Mouse (Mus musculus): ENCODE results near the gene Aqp12. TPM values are rescaled to one million over a fixed set of nuclear protein-coding genes. Genes with fewer than 3 reads are reported as not detected.

Gene Aqp12
- polyA plus RNA-seq, 1 experiment: not detected

- no peak overlapping the region for H3K4me3 ChIP-seq (ENCODE audit: insufficient read depth, low read length)
- H3K27ac ChIP-seq (ENCODE audit: insufficient read depth, low read length): no peak overlapping the region
- no peak for TF ChIP-seq CTCF (IDR thresholded peaks at IDR 0.05; ENCODE audit: borderline replicate concordance, insufficient read depth, low read length)
- H3K4me1 ChIP-seq (ENCODE audit: control insufficient read depth, insufficient read depth, low read length): no peaks in the 10 kb centered on the region
Observed at GRCm38 (mm10) chr1:92981056-92981845, 24.9 kb upstream of the Aqp12 start.

GRCm38 (mm10) chr1:92982931-92983605, 23.1 kb upstream of the Aqp12 start:
- Histone ChIP-seq H3K4me1 (ENCODE audit: control insufficient read depth, insufficient read depth, low read length) (no peaks in the 10 kb centered on the region), H3K27ac (ENCODE audit: insufficient read depth, low read length) (no peak overlapping the region), H3K4me3 (ENCODE audit: insufficient read depth, low read length) (no peak overlapping the region)
- TF ChIP-seq CTCF (IDR thresholded peaks at IDR 0.05; ENCODE audit: borderline replicate concordance, insufficient read depth, low read length) (no peak), POLR2A (IDR thresholded peaks at IDR 0.05; ENCODE audit: low read depth, low read length) (no peak)

DNA sequence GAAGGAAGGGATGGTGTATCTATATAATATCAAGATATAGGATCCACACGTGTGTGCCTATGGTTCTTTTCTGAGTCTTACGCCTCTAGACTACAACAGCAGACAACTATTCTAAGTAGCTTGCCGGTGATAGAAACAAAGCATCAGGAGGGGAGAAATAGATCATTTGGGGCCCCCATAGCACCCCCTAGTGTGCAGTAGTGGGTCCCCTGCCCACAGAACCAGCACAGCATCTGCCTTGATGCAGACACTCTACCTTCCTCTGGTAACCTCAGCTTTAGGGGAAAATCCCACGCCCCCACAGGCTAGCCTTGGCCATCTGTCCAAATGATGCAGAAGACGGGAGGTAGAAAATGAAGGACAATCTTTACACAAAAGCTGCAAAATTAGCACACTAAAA, 21.1 kb upstream of the Aqp12 start:
- TF ChIP-seq POLR2A (IDR thresholded peaks at IDR 0.05; ENCODE audit: low read depth, low read length): no peak
- no peak for TF ChIP-seq CTCF (IDR thresholded peaks at IDR 0.05; ENCODE audit: borderline replicate concordance, insufficient read depth, low read length)
- Histone ChIP-seq H3K4me3 (ENCODE audit: insufficient read depth, low read length) (no peak overlapping the region), H3K27ac (ENCODE audit: insufficient read depth, low read length) (no peak overlapping the region), H3K4me1 (ENCODE audit: control insufficient read depth, insufficient read depth, low read length) (no peaks in the 10 kb centered on the region)

DNA sequence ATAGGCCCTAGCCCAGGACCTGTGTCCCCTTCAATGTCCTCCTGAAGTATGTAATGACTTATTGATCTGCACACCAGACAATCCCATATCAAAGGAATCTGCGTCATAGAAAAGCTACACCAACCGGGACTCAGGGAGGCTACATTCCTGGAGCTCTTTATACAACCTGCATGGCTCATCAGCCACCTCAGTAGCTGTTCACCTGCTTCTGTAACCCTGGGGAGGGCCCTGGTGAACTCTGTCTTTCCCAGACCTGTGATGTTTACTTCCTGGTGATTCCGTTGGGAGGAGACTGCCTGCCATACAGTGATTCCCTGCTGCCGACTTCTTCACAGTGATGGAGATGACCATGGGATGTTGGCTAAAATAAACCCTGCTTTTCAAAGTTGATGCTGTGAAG, 17.2 kb upstream of the Aqp12 start:
- Histone ChIP-seq H3K4me1 (ENCODE audit: control insufficient read depth, insufficient read depth, low read length) (no peaks in the 10 kb centered on the region), H3K27ac (ENCODE audit: insufficient read depth, low read length) (no peak overlapping the region), H3K4me3 (ENCODE audit: insufficient read depth, low read length) (no peak overlapping the region)
- TF ChIP-seq POLR2A (IDR thresholded peaks at IDR 0.05; ENCODE audit: low read depth, low read length): no peak
- no peak for TF ChIP-seq CTCF (IDR thresholded peaks at IDR 0.05; ENCODE audit: borderline replicate concordance, insufficient read depth, low read length)

GRCm38 (mm10) chr1:92989891-92990290, 16.2 kb upstream of the Aqp12 start:
- H3K27ac ChIP-seq (ENCODE audit: insufficient read depth, low read length): no peak overlapping the region
- no peak for TF ChIP-seq CTCF (IDR thresholded peaks at IDR 0.05; ENCODE audit: borderline replicate concordance, insufficient read depth, low read length)
- no peak for TF ChIP-seq POLR2A (IDR thresholded peaks at IDR 0.05; ENCODE audit: low read depth, low read length)
- no peak overlapping the region for H3K4me3 ChIP-seq (ENCODE audit: insufficient read depth, low read length)
- no peaks in the 10 kb centered on the region for H3K4me1 ChIP-seq (ENCODE audit: control insufficient read depth, insufficient read depth, low read length)

DNA sequence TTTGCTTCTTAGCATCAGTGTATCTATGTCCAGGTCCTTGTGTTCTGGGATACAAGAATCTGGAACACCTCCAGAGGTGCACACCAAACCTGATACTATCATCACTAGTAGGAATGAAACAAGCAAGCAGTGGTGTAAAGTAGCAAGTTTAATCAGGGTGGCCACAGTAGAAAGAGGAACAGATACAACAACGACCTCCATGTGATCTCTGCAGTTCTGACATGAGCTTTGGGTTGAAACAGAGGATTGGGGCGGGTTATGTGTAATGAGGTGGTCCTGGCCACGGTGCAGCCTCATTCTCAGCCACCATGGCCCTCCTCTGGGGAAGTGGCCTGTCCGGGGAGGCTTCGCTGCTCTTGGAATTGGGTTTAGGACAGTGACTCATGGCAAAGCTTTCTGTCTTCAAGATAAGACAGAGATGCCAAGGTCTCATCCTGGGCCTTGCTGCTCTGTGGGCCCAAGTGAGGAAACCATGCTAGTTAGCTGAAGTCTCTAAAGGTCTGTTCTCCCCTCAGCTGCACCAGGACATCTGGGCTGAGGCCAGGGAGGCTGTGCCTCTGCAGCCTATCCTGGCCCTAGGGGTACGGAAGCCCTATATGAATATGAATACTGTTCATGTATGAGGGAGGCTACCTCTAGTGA, 13.8 kb upstream of the Aqp12 start:
- Histone ChIP-seq H3K27ac (ENCODE audit: insufficient read depth, low read length) (no peak overlapping the region), H3K4me3 (ENCODE audit: insufficient read depth, low read length) (no peak overlapping the region), H3K4me1 (ENCODE audit: control insufficient read depth, insufficient read depth, low read length) (no peaks in the 10 kb centered on the region)
- no peak for TF ChIP-seq CTCF (IDR thresholded peaks at IDR 0.05; ENCODE audit: borderline replicate concordance, insufficient read depth, low read length)

DNA sequence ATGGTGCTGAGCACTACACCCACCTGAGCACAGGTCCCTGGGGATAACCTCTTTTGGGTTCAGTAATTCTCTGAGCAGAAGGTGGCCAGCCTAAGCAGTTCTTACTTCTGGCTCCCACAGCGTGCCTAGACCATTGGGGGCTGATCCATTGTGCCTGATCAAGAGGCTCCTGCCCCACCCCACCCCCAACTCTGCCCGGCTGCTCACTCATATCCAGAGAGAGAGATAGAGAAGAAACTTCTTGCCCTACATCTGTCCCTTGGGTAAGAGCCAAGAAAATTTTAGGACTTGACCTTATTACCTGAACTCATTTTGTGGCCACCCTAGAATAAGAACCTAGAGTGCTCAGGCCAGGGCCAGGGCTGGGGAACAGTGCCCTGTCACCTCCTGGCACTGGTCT, 13.3 kb upstream of the Aqp12 start:
- Histone ChIP-seq H3K4me3 (ENCODE audit: insufficient read depth, low read length) (no peak overlapping the region), H3K4me1 (ENCODE audit: control insufficient read depth, insufficient read depth, low read length) (no peaks in the 10 kb centered on the region), H3K27ac (ENCODE audit: insufficient read depth, low read length) (no peak overlapping the region)
- TF ChIP-seq POLR2A (IDR thresholded peaks at IDR 0.05; ENCODE audit: low read depth, low read length): no peak
- no peak for TF ChIP-seq CTCF (IDR thresholded peaks at IDR 0.05; ENCODE audit: borderline replicate concordance, insufficient read depth, low read length)

- Histone ChIP-seq H3K27ac (ENCODE audit: insufficient read depth, low read length) (no peak overlapping the region), H3K4me3 (ENCODE audit: insufficient read depth, low read length) (no peak overlapping the region), H3K4me1 (ENCODE audit: control insufficient read depth, insufficient read depth, low read length) (no peaks in the 10 kb centered on the region)
- TF ChIP-seq CTCF (IDR thresholded peaks at IDR 0.05; ENCODE audit: borderline replicate concordance, insufficient read depth, low read length) (no peak), POLR2A (IDR thresholded peaks at IDR 0.05; ENCODE audit: low read depth, low read length) (no peak)
Observed at GRCm38 (mm10) chr1:93009196-93009595, 3.1 kb downstream of the Aqp12 start.

GRCm38 (mm10) chr1:93010731-93011130, 4.6 kb downstream of the Aqp12 start:
- no peak overlapping the region for H3K4me3 ChIP-seq (ENCODE audit: insufficient read depth, low read length)
- TF ChIP-seq CTCF (IDR thresholded peaks at IDR 0.05; ENCODE audit: borderline replicate concordance, insufficient read depth, low read length) (peak; percentile 43; the same call in 1 of the 2 replicates), POLR2A (IDR thresholded peaks at IDR 0.05; ENCODE audit: low read depth, low read length) (no peak)
- H3K4me1 ChIP-seq (ENCODE audit: control insufficient read depth, insufficient read depth, low read length): no peaks in the 10 kb centered on the region
- H3K27ac ChIP-seq (ENCODE audit: insufficient read depth, low read length): no peak overlapping the region

DNA sequence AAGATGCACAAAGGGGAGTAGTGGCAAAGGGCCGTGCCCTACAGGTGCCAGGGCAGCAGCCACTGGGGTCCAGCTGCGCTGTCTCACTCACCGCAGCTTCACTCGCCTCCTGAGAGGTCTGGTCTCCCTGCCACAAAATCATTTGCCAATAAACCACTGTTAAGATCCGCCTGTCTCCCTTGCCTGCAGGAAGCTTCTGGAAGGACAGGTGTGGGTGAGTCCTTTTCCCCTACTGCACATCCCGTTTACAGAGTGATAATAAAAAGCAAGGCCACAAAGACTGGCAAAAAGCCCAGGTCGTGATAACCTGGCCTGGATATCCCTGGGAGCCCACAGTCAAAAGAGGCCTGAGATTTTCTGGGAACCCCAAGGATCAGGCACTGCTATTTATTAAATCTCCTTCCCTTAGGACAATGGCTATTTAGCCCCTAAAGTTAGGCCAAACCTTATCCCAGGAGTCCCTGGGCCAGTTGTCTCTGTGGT, 6.0 kb downstream of the Aqp12 start:
- no peak for TF ChIP-seq POLR2A (IDR thresholded peaks at IDR 0.05; ENCODE audit: low read depth, low read length)
- TF ChIP-seq CTCF (IDR thresholded peaks at IDR 0.05; ENCODE audit: borderline replicate concordance, insufficient read depth, low read length): no peak
- Histone ChIP-seq H3K27ac (ENCODE audit: insufficient read depth, low read length) (no peak overlapping the region), H3K4me1 (ENCODE audit: control insufficient read depth, insufficient read depth, low read length) (no peaks in the 10 kb centered on the region), H3K4me3 (ENCODE audit: insufficient read depth, low read length) (no peak overlapping the region)

Measured in embryonic fibroblast, embryonic 13.5 days (primary cell).